Mouse (Mus musculus) kidney, postnatal 25 days (tissue): ENCODE results near the gene Tor1aip1.

Experiments
- DNase-seq, 2 experiments: peaks; one replicate each; pipeline ENCODE4 v3.0.0; 2021; ENCODE audit warnings: mixed read lengths in 2 of 2

The Tor1aip1 gene

DNA sequence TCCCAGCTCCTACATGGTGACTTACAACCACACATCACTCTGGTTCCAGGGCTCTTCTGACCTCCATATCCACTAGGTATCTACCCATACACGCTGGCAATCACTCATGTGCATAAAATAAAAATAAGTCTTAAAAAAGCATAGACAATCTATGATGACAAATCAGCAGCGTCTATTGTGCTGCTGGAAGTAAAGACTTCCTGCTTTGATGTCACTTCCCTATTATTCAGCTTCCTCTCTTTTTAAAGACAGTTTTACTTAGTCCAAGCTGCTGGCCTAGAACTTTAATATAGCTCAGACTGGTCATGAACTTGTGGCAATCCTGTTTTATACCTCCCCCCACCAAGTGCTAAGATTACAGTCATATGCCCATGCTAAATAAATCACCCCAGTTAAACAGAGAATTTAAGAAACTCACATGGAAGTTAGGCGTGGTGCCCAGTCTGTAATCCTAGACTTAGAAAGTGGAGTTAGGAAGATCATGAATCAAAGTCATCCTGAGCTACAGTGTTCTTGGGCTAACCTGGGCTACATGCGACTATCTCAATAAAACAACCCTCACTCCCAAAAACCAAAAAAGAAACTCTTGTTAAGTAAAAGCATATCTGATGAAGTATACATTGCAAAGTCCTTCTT, 7.8 kb downstream of the Tor1aip1 start:
- DNase-seq: no peak

DNA sequence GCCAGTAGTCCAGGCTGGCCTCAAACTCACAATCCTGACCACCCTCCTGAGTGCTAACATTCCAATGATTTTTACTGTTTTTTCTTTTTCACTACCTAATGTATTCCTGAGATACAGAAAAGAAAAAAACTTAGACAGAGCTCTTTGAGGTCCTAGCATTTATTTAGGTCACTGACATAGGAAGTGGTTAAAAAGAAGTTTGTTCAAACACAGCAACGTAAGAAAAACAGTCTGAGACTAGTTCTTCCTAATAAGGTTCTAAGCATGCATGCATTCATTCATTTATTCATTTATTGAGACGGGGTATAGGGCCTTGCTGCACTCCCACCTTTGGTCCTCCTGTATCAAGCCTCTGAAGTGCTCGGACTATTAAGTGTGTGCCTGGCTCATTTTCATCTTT, 8.4 kb downstream of the Tor1aip1 start:
- no peak for DNase-seq

DNA sequence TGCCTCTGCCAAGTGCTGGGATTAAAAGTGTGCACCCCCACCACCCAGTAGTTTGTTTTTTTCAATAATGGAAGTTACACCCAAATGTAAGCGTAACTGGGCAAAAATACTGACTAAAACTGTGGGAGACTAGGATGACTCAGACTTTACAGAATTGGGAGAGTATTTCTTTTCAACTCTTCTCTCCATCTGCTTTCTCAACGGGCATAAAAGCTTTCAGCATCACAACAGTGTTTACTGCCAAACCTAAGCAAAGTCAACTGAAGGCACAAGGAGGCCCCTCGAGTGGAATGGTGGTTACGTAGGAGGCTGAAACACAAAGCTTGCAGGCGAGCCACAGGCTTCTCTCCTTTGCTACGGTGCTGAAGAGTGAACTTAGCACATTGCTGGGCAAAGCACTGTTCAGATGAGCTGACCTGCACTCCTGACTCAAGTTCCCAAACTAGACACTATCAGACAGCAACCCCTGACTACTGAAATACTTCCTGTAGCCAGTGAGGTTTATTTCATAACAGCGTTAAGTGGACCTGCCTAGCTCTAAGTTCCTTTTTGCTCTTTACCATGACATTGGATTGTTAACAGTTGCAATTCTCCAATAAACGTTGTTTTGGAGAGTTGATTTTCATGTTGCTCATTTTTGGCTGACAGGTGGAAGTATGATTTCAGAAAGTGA, 11.3 kb downstream of the Tor1aip1 start:
- DNase-seq: no peak

DNA sequence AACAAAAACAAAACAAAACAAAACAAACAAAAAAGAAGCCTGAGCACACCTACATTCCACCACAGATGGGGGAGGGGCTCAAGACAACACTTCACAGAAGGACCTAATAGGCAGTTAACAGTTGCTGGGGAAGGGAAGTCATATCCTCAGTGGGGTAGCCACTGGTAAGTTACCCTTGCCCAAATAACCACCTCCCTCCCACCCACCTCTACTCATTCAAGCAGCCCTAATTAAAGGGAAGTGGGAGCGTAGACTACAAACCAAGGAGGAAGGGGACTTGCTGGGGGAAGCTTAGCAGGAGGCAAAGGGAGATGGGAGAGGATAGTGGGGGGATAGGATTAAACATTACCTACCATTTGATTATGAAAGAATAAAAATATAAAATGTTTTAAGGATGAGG, 15.9 kb downstream of the Tor1aip1 start:
- DNase-seq: no peak

DNA sequence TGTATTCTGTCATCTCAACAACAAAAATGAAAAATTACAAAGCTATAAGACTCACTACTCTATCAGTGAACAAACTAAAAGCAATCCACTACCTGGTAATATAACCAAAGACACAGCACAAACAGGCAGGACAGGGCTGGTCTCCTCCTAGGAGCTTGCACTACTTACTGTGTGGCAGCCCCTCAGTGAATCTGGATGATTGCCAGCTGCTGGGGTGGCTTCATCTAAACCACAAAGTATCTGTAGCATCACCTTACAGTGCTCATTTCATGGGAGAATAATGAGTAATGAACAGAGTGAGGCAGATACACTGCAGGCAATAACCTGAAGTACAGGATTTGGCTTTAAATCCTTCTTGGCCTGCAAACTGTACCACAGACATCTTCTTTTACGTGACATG, 16.5 kb downstream of the Tor1aip1 start:
- DNase-seq: no peak

DNA sequence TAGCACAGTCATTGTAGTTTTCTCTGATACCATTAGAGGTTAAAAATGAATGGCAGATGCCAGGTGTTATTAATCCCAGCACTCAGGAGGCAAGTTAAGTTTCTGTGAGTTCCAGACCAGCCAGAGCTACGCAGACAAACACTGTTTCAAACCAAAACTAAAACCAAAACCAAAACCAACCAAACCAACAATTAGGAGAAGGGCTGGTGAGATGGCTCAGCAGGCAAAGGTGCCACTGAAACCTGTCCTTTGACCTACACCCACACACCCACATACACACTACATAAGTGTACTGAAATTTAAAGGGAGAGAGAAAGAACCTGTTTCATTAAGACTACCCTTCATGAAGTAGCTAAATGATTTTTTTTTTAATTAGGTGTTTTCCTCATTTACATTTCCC, 27.3 kb downstream of the Tor1aip1 start:
- DNase-seq: no peak

DNA sequence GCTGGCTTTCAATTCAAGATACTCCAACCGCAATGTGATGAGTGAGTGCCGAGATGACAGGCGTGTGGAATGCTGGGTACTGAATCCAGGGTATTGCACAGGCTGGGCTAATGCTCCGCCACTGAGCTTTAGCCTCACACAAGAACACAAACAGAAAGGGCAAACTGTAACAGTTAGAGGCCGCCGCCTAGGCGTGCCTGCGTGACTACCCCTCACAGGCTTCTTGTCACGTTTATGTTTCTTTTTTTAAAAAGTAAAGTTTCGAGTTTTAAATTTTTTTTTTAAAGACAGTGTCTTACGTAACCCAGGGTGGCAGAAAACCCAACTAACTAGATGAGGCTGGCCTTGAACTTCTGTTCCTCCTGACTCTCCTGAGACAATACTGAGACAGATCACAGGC, 30.4 kb downstream of the Tor1aip1 start:
- no peak for DNase-seq

DNA sequence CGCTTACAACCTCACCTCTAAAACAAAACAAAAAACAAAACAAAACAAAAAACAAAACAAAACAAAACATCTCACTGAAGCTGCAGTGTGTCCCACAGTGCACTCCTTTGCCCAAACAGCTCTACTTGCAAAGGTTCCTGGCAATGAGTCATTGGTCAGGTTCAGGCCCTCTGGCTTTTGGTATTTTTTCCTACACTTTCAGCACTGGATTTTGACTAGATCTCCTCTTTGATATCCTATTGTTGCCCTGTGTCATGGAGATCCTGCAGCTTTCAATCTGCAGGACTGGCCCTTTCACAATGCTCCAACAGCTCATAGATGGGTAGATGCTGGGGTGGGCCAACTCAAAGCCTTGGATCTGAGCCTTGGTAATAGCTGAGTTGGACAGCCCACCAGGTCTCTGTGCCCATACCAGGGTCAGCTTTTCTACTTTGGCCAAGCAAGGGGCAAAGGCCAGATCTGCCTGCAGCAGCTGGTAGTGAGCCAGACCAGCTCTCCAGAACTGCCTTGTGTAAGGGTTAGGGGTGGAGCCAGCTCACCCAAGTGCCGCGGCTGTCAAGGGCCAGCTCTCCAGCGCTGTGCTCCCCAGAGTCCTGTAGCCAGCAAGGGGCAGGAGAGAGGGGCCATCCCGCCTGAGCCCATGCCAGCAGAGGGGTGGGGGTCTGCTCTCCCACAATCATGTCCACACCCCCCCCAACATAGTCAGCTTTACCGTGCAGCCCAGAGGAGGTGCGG, 32.9 kb downstream of the Tor1aip1 start:
- DNase-seq: peak; percentile 72 to 86

DNA sequence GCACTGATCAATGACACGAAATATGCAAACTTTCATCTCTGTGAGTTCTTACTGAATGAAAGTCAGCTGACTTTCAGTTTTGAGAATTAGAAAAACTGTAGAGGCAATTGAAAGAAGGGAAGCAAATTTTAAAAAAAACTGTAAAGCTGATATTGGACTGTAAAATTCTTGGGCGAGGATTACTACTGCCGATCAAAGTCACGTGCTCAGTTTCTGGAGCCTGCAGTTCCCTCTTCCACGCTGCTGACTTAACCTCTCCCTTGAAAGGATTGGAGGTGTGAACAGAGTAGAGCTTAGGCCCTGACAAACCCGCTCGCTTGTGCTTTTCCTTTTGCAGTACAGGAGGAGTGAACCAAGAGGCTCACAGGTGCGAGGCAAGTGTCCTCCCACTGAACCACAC, 33.9 kb downstream of the Tor1aip1 start:
- DNase-seq: no peak

DNA sequence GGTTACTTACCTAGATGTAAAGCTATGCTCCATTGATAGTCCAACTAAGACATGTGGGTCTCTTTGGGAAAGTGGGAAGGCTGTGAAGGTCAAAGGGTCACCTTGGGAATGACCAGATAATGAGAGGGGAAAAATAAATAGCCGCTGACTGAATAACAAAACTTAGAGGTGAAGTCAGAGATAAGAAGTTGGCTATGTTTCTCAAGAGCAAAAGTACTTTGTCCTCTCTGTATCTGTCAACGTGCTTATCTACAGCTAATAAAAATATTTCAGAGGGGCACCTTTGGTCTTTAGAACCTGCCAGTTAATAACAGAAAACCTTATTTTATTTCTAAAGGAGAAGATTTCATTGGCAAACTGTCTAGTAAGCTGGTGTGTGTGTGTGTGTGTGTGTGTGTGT, 40.7 kb downstream of the Tor1aip1 start:
- no peak for DNase-seq

DNA sequence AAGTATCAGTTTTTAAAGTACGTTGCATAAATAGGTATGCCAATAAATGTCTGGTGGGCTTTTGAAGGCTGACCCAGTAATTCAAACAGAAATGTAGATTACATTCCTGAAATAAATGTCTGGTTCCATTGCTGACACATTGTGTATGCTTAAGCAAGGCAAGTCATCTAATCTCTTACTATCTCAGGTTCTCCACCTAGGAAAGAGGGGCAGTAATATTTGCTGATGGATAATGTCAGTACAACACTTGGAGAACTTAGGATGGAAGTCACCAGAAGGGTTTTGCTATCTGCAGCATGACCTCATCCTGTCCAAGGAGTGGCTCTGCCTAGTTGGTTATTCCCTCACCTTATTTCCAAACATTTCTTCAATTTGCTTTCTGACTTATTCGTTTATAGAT, 41.8 kb downstream of the Tor1aip1 start:
- DNase-seq: no peak

DNA sequence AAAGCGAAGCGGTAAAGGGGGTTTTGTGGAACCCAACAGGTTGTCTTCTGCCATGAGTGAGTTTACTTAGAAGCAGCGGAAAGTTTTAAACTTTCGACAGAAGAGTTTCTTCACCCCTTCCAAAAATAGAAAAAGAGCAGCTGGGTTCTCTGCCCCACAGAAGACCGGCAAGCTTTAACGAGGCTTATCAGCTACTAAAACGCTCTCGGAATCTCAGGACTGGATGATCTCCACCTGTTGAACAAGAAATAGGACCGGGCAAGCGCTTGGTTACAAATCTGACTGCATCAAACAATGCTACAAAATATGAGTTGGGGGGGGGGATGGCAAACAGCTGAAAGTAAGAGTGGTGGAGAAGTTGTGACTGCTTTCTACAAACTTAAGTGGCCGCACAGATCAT, 45.9 kb downstream of the Tor1aip1 start:
- no peak for DNase-seq

DNA sequence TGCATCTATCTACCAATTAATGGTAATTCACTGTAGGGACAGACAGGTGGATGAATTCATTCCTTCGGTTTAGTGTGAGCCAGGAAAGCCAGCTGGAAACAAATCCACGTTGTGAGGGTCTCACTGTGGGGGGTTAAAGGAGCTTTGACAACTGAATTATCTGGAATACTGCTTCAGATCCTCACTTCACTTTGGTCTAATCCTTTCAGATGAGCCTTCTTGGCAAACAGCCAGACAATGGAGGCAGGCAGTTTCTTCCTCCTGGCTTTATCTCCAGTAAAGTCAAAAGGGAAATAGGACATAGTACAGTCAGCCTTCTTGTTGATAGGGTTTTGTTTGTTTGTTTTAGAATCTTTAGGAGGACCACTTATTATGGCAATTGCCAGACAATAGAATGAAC, 46.9 kb downstream of the Tor1aip1 start:
- DNase-seq: peak in 1 of 2 experiments; percentile 48

DNA sequence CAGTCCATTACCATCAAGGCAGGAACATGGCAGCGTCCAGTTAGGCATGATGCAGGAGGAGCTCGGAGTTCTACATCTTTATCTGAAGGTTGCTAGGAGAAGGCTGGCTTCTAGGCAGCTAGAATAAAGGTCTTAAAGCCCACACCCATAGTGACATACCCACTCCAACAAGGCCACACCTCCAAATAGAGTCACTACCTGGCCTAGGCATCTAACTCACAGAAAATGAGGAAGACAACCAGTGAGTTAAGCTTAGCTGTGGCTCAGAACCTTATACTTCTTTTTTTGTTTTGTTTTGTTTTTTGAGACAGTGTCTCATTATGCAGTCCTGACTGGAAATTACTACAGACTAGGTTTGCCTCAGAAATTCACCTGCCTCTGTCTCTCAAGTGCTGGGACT, 48.7 kb downstream of the Tor1aip1 start:
- DNase-seq: no peak

DNA sequence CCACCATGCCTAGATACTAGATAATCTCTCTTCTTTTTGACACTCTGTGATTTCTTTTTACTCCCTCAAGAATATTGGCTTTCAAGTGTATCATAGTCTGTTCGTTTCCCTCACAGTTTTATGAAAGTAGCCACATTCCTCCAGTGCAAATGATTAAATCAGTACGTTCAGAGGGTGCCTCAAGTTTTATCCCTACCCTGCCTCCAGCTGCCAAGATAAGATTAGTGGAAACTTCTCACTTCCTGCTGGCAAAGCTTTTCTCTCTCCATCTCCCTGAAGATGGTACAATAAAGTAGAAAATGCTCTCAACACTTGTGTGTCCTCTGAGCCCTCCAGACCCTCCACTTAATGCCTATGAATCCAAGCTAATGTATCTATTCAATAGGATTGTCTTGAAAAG, 61.3 kb downstream of the Tor1aip1 start:
- DNase-seq: no peak

DNA sequence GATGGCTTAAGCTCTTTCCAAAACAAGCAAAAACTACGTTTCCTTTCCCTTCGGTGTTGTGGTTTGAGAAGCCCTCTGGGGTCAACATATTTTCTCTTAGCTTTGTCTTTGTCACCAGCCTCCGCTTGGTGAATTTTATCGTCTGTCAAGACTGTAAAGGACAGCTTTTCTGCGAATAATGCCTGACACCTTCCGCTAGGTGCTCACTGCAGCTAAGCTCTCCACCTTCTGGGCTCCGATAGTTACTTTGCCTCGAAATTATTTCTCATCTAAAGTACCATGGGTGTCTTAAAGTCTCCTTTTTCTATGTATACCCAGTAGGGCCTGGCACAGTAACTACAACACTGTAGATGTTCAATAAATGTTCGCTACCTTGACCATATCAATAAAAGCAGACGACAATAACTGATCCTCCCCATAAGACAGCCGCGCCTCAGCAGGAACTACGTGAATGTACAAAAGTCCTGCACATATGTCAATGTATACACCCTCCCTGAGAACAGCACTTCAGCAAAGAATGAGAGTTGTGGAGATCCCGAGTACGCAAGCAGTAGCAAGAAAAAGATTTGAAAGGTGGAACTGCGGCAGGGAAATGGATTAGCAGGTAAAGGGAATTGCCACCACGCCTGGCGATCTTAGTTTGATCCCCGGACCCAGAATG, 62.4 kb downstream of the Tor1aip1 start:
- peak in 1 of 2 experiments; percentile 4 for DNase-seq

DNA sequence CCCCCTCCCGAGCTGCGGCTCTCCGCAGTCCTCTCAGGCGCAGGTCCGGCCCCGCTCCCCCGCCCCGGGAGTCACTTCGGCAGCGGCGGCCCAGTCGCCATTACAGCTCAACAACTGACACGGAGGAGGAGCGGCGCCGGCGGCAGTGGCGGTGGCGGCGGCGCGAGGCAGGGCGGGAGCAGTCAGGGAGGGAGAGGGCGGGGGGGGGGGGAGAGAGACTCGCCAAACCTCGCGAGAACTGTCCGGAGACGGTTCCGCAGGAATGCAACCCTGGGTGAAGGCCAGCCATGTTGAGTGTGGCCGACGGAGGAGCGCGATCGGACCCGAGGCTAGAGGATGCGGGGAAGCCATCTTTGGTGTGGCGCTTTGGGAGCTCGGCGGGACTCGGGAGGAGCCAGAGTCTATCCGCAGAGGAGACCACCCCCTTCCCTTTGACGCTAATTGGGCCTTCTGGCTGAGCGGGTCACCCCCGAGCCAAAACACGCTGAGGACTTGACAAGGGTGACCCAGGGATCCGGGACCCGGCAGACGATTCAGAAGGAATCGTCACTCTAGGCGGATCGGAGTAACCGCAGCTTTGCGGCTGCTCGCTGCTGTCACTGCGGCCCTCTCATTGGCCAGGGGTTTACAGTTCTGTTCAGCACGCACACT, 63.1 kb downstream of the Tor1aip1 start, which contains the start of gene Cep350:
TSS of gene Cep350 (minus strand) at position 188 of the 651 bp plus-strand sequence.
- peak; percentile 98 to 99 for DNase-seq

DNA sequence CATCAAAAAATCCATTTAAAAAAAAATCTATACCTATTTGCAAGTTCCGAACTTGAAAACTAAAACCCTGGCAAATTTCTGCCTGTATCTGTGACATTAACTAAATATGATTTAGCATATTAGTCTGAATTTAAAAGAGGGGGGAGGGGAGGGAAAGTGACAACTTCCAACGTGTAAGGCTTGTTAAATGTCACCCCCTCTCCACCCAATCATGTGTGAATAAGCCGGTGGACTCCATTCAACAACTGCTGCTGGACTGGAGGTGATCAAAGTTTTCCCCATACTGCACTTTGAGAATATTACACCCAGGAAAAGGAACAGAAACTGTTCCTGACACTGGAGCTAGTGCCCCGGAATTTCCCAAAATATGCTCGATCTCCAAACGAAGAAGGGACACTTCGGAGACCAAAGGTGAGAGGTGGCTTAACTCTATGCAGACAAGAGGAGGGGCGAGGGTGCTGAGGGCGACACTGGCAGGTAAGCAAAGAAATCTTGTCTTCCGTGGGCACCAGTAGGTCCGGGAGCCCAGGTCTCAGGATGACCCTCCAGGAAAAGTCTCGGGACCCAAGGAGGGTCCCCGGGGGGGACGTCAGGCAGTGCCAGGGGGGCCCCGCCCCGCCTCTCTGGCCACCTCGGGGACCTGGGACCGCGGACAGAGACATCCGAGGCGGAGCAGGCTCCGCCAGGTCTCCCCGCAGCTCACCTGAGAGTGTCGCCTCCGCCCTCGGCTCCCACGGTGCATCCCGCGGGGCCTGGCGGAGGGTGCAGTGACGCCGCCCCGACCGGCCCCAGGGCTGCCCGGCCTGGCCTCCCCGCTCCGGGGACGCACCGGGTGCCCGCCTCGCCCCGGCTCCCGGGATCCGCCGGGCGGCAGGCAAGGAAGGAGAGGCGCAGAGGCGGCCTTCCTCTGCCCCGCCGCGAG, 63.9 kb downstream of the Tor1aip1 start:
- DNase-seq: no peak
